Mouse (Mus musculus) kidney, adult 2 months (tissue): ENCODE data around the gene Stk40. TPM values are rescaled to one million over a fixed set of nuclear protein-coding genes. Genes with fewer than 3 reads are reported as not detected.
A peak's percentile ranks its signal among the peaks of the same experiment; 100 is the strongest.

Experiments used
- DNase-seq: peaks from one replicate; pipeline ENCODE4 v3.0.0; 2021
- H3K27ac ChIP-seq: fragments of 200-500 bp; 2 replicates; pipeline ENCODE4 v1.5.1; 2012; ENCODE audit warnings: low read depth, low read length, control low read depth, inconsistent platforms; ENCODE audit not compliant: insufficient read depth
- H3K27me3 ChIP-seq: fragments of 200-500 bp; replicated peaks from 2 replicates; pipeline ENCODE4 v1.6.1; 2012; ENCODE audit warnings: mild to moderate bottlenecking, moderate library complexity, low read length, inconsistent platforms; ENCODE audit not compliant: control insufficient read depth, insufficient read depth
- H3K36me3 ChIP-seq: fragments of 200-500 bp; 2 replicates; pipeline ENCODE4 v1.6.1; 2012; ENCODE audit warnings: mild to moderate bottlenecking, moderate library complexity, low read length, inconsistent platforms; ENCODE audit not compliant: control insufficient read depth, insufficient read depth
- H3K4me1 ChIP-seq: fragments of 200-500 bp; 2 replicates; pipeline ENCODE4 v1.6.1; 2011; ENCODE audit warnings: low read length; ENCODE audit not compliant: control insufficient read depth, insufficient read depth
- H3K4me3 ChIP-seq: fragments of 200-500 bp; 2 replicates; pipeline ENCODE4 v1.5.1; 2011; ENCODE audit warnings: mild to moderate bottlenecking, low read depth, low read length, control low read depth; ENCODE audit not compliant: insufficient read depth
- CTCF ChIP-seq: fragments of 200-500 bp; conservative IDR thresholded peaks from 2 replicates; pipeline ENCODE4 v1.5.1; 2011; ENCODE audit warnings: low read depth, mild to moderate bottlenecking, control low read depth, low read length, moderate library complexity, mixed read lengths; ENCODE audit not compliant: insufficient read depth, insufficient read length
- POLR2A ChIP-seq: fragments of 200-500 bp; IDR thresholded peaks from one replicate; pipeline ENCODE4 v1.6.1; 2011; ENCODE audit warnings: low read depth, low read length, control low read depth
- WGBS: fragments of 180-500 bp; shearing (Covaris S2); methylation state at CpG from one replicate; pipeline ENCODE4 v1.1.7; 2018; 5-methylcytosine and 5-hydroxymethylcytosine counted together
- polyA plus RNA-seq: library from polyadenylated mRNA; depleted of rRNA; stranded (reverse); fragments of >200 nt; gene quantifications from 2 replicates; pipeline ENCODE4 v1.2.3, GENCODE M21; 2012

The Stk40 gene
- polyA plus RNA-seq, 1 experiment, result 38.9 TPM

- peak overlapping the region; percentile 67 for H3K27ac ChIP-seq
- H3K36me3 ChIP-seq, result no peaks in the 10 kb centered on the region
- peaks cover 12% of the 10 kb centered on the region for H3K4me1 ChIP-seq
- WGBS, result 37% methylated on average over 4 of the region's 4 CpGs
- no peaks in the 10 kb centered on the region for H3K27me3 ChIP-seq
- TF ChIP-seq POLR2A, result no peak
- no peak for TF ChIP-seq CTCF
- H3K4me3 ChIP-seq, result no peak overlapping the region
- DNase-seq, result peak; percentile 84
Measured at GRCm38 (mm10) chr4:126155183-126155582, 51.4 kb downstream of the Stk40 start.

- Histone ChIP-seq H3K27ac (peak overlapping the region; percentile 67), H3K36me3 (no peaks in the 10 kb centered on the region), H3K27me3 (no peaks in the 10 kb centered on the region), H3K4me3 (no peak overlapping the region), H3K4me1 (peaks cover 6% of the 10 kb centered on the region)
- DNase-seq, result no peak
- TF ChIP-seq POLR2A (no peak), CTCF (no peak)
- 32% methylated on average over 2 of the region's 2 CpGs for WGBS
Measured at GRCm38 (mm10) chr4:126155869-126156268, 52.1 kb downstream of the Stk40 start.

- Histone ChIP-seq H3K27ac (no peak overlapping the region), H3K4me1 (peaks cover 5% of the 10 kb centered on the region), H3K4me3 (no peak overlapping the region), H3K36me3 (no peaks in the 10 kb centered on the region), H3K27me3 (no peaks in the 10 kb centered on the region)
- WGBS, result 63% methylated on average over 5 of the region's 5 CpGs
- TF ChIP-seq CTCF, result peak; percentile 73
- no peak for TF ChIP-seq POLR2A
- DNase-seq, result no peak
Measured at GRCm38 (mm10) chr4:126156617-126157016, 52.9 kb downstream of the Stk40 start.

- Histone ChIP-seq H3K27me3 (no peaks in the 10 kb centered on the region), H3K4me3 (no peak overlapping the region), H3K27ac (no peak overlapping the region), H3K4me1 (peaks cover 5% of the 10 kb centered on the region), H3K36me3 (no peaks in the 10 kb centered on the region)
- no peak for DNase-seq
- TF ChIP-seq POLR2A (no peak), CTCF (peak; percentile 47)
- WGBS, result 93% methylated on average over 6 of the region's 6 CpGs
Measured at GRCm38 (mm10) chr4:126157562-126157961, 53.8 kb downstream of the Stk40 start.

GRCm38 (mm10) chr4:126159455-126159854, 55.7 kb downstream of the Stk40 start:
- no peak for DNase-seq
- 56% methylated on average over 8 of the region's 8 CpGs for WGBS
- TF ChIP-seq POLR2A, result no peak
- no peak for TF ChIP-seq CTCF
- Histone ChIP-seq H3K36me3 (no peaks in the 10 kb centered on the region), H3K27ac (no peak overlapping the region), H3K4me1 (peaks cover 5% of the 10 kb centered on the region), H3K27me3 (no peaks in the 10 kb centered on the region), H3K4me3 (no peak overlapping the region)

GRCm38 (mm10) chr4:126160981-126161380, 57.2 kb downstream of the Stk40 start:
- 94% methylated on average over 8 of the region's 8 CpGs for WGBS
- TF ChIP-seq CTCF (no peak), POLR2A (no peak)

GRCm38 (mm10) chr4:126161456-126161855, 57.7 kb downstream of the Stk40 start:
- DNase-seq, result no peak
- Histone ChIP-seq H3K27me3 (no peaks in the 10 kb centered on the region), H3K27ac (no peak overlapping the region), H3K36me3 (peaks cover under 1% of the 10 kb centered on the region; the same call in 1 of the 2 replicates), H3K4me1 (peaks cover 7% of the 10 kb centered on the region), H3K4me3 (no peak overlapping the region)
- no peak for TF ChIP-seq CTCF
- TF ChIP-seq POLR2A, result no peak
- WGBS, result 87% methylated on average over 6 of the region's 6 CpGs

More at GRCm38 (mm10) chr4:126160981-126161380, 57.2 kb downstream of the Stk40 start:
- no peak for DNase-seq
- Histone ChIP-seq H3K36me3 (no peaks in the 10 kb centered on the region), H3K4me3 (no peak overlapping the region), H3K4me1 (peaks cover 2% of the 10 kb centered on the region), H3K27me3 (no peaks in the 10 kb centered on the region), H3K27ac (no peak overlapping the region)
